Mouse (Mus musculus): ENCODE data around the gene Clta.

- peak; percentile 67 for TF ChIP-seq POLR2A (IDR thresholded peaks at IDR 0.05; ENCODE audit: low read depth, low read length)
- TF ChIP-seq USF2 (conservative IDR thresholded peaks at IDR 0.05; ENCODE audit: low read depth, low read length): no peak
- peak; percentile 95 to 98 for TF ChIP-seq CTCF (conservative IDR thresholded peaks at IDR 0.05 in 1 of 2, IDR thresholded peaks at IDR 0.05 in 1 of 2; ENCODE audit: low read depth in 2 of 2, low read length in 2 of 2)
- peak; percentile 55; the same call in 1 of the 2 replicates for TF ChIP-seq ZC3H11A (IDR thresholded peaks at IDR 0.05; ENCODE audit: low read depth, low read length)
- peak; percentile 90 for TF ChIP-seq ELF1 (IDR thresholded peaks at IDR 0.05; ENCODE audit: low read depth, low read length)
- peak; percentile 99 for TF ChIP-seq MAX (IDR thresholded peaks at IDR 0.05; ENCODE audit: low read length)
Observed at GRCm38 (mm10) chr4:44065355-44066025, 61.2 kb downstream of the Clta start.

Measured in CH12.LX (cell line).